Mouse (Mus musculus) inflammation-experienced regulatory T-cells (primary cell): Measurements from ENCODE around the gene Cyp1a2. TPM values are rescaled to one million over a fixed set of nuclear protein-coding genes. Genes with fewer than 3 reads are reported as not detected.

Source experiments
- polyA plus RNA-seq, 2 experiments: library from polyadenylated mRNA; unstranded; fragments of 100-300 nt; shearing (Covaris generic); gene quantifications; one replicate each; pipeline ENCODE4 v1.2.1; 2017

Cyp1a2 gene
- not detected for polyA plus RNA-seq

GRCm38 (mm10) chr9:57683520-57683919 is at the start of gene Cyp1a2:
Cyp1a2 (minus strand) TSS chr9:57683703.

GRCm38 (mm10) chr9:57708068-57708719 is 24.7 kb upstream of the Cyp1a2 start, which contains the start of gene Edc3:
Edc3 (plus strand) TSS chr9:57708540.

GRCm38 (mm10) chr9:57687751-57688150 is 4.2 kb upstream of the Cyp1a2 start, which contains the start of gene Cyp1a1:
Cyp1a1 (plus strand) TSS chr9:57687928.

GRCm38 (mm10) chr9:57653283-57653682 is 30.2 kb downstream of the Cyp1a2 start, which contains the start of gene Csk:
Csk (minus strand) TSS chr9:57653631.

Other genes starting within 250 kb of the Cyp1a2 start
- gene Ppcdc, start 243.6 kb downstream of the Cyp1a2 start, polyA plus RNA-seq: 100 to 1,000 TPM; 114 to 157 TPM
- gene Scamp5, start 215.6 kb downstream of the Cyp1a2 start, polyA plus RNA-seq: 1 to 10 TPM in 1 of 2 experiments, under 1 TPM in 1; 0.40 to 2.3 TPM
- 1 to 10 TPM in 1 of 2 experiments, under 1 TPM in 1; 0.51 to 3.2 TPM for gene Rpp25, start 179.7 kb downstream of the Cyp1a2 start, polyA plus RNA-seq
- gene Cox5a, start 162.4 kb downstream of the Cyp1a2 start, polyA plus RNA-seq: 100 to 1,000 TPM; 260 to 294 TPM
- 10 to 100 TPM; 22.1 to 26.9 TPM for gene Fam219b, start 146.2 kb downstream of the Cyp1a2 start, polyA plus RNA-seq
- 10 to 100 TPM; 17.6 to 21.5 TPM for gene Mpi, start 130.9 kb downstream of the Cyp1a2 start, polyA plus RNA-seq
- 100 to 1,000 TPM in 1 of 2 experiments, 10 to 100 TPM in 1; 91.1 to 103 TPM for gene Scamp2, start 122.8 kb downstream of the Cyp1a2 start, polyA plus RNA-seq
- gene Ulk3, start 94.3 kb downstream of the Cyp1a2 start, polyA plus RNA-seq: 100 to 1,000 TPM in 1 of 2 experiments, 10 to 100 TPM in 1; 82.7 to 102 TPM
- not detected for gene Cplx3, start 77.4 kb downstream of the Cyp1a2 start, polyA plus RNA-seq
- not detected for gene Lman1l, start 62.9 kb downstream of the Cyp1a2 start, polyA plus RNA-seq
- gene Csk, start 30.1 kb downstream of the Cyp1a2 start, polyA plus RNA-seq: 100 to 1,000 TPM; 182 to 188 TPM
- gene Cyp1a1, start 4.2 kb upstream of the Cyp1a2 start, polyA plus RNA-seq: not detected
- 10 to 100 TPM; 35.0 to 39.6 TPM for gene Edc3, start 24.8 kb upstream of the Cyp1a2 start, polyA plus RNA-seq
- 100 to 1,000 TPM; 117 to 167 TPM for gene Clk3, start 82.2 kb upstream of the Cyp1a2 start, polyA plus RNA-seq
- 10 to 100 TPM; 40.2 to 59.5 TPM for gene Arid3b, start 153.1 kb upstream of the Cyp1a2 start, polyA plus RNA-seq
- gene Ubl7, start 227.3 kb upstream of the Cyp1a2 start, polyA plus RNA-seq: 10 to 100 TPM; 93.8 to 99.9 TPM